Mouse (Mus musculus) c-Kit-negative CD71-positive TER-119-positive erythroid progenitor cells, embryonic 14.5 days (primary cell): Measurements from ENCODE around the gene Smad1.

Experiments
- DNase-seq: peaks from one replicate; pipeline ENCODE4 v3.0.0-alpha.2; 2013; ENCODE audit warnings: low read depth, low spot score

Gene Smad1

DNA sequence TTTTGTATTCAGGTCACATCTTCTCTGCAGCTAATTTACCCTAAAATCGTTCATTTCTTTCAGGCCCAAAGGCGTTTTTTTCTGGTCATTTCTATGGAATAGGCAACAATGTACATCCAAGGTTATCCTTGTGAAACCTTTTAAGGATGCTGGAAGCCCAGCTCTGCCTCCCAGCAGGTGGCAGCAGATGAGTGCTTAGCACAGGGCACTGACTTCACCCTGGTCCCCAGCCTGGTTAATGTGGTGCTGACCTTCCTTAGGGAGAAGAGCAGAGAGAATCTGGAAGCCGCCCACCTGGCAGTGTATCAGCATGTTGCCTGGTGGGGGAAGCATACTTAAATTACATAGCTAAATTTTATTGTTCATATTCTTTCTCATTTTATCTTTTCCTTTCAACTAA is 101.6 kb downstream of the Smad1 start:
- no peak for DNase-seq

DNA sequence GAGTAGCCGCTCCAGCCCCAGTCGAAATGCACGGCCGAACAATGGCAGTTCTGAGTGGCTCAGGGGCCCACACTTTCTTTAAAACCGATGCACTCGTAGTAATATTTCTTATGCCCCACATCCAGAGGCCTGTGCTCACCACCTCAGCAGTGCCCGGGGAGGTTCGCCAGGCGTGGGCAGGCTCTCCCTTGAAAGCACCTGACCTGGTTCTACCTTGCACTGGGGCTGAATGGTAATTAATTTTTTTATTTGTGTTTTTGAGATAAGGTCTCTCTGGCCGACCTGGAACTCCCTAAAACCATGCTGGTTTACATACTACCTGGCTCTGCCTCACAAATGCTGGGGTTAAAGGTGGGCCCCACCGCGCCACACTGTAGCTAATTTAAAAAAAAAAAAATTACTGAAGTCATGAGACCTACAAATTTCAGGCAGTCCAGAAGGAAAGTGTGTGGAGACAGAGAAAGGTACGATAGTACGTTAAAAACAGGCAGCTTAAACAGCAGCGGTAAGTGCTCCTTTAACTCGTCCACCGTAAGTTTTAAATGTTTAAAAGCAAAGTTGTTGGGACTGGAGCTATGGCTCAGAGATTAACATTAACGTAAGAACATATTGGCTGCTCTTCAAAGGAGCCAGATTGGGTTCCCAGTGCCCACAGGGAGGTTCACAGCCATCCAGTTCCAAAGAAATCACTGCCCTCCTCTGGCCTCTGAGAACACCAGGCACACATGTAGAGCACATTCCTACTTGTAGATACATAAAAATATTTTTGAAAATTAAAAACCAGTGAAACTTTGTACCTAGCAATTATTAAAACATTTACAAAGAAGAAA is 103.8 kb downstream of the Smad1 start:
- no peak for DNase-seq

DNA sequence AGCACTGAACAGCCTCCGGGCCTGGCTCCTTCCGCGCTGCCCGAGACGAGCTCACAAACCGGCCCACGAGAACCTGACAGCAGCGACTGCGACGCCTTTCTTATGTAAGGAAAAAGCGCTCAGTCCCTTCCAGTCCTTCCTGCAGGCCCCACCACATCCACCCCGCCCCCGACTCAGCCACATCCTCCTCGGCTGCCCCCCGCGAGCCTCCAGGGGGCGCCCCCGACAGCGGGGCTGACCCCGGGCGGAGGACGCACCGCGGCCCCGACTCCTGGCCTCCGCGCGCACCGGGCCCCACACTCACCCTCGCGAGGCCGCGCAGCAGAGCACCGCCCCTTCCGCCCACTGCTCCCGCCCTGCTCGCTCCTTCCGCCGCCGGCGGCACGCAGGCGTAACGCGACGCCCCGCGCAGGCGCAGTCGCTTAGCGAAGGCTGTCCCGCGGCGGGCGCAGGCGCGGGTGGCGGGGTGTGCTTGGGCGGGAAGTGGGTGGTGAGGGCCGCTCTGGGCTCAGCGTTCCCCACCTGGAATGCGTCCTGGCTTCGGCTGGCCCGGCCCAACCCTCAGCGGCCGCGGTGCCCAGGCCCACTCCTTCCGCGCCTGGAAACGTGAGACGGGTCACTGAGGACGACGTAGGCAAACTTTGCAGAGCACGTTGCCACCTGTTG is 104.6 kb downstream of the Smad1 start, which contains the start of gene Mmaa:
TSS of gene Mmaa (minus strand) at position 328 of the 666 bp plus-strand sequence.
- peak; percentile 83 for DNase-seq

DNA sequence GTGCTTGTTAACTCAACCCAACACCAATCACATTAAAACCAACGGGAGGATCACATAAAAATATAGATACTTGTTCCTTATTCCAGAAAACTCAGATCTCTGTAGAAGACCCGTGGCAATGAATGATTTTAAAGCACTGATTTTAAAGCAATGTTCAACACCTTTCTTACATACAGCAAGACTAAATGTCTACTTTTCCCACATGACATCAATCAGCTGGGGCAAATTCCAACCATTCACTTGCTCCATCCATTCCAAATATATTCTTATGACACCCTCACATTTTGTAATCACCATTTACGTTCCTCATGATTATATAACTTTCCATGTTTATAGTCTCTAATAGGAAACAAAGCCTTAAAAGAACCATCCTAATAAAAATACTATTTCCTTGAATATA is 105.5 kb downstream of the Smad1 start:
- no peak for DNase-seq

DNA sequence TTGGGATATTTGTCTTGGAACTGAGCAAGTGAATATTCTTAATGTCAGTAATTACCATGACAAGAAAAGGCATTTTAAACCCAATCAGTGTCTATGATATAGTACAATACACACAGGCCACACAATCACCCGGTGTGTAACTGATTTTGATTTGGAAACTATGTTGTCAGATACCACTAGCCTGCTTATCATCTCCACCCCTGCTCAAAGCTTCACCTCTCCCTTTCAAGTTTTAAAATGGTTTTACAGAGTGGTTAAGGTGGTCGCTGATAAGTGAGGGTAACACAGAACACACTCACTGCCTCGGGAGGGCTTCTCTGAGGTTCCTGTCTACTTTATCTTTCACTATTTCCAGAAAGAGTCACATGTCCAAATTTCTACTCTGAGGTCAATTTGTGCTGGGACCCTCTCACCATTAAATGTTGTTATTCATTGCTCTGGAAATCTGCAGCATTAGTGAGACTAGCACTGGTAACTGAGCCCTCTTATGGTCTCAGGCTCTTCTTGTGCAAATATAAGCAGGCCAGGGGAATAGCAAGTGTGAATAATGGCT is 106.5 kb downstream of the Smad1 start:
- no peak for DNase-seq

DNA sequence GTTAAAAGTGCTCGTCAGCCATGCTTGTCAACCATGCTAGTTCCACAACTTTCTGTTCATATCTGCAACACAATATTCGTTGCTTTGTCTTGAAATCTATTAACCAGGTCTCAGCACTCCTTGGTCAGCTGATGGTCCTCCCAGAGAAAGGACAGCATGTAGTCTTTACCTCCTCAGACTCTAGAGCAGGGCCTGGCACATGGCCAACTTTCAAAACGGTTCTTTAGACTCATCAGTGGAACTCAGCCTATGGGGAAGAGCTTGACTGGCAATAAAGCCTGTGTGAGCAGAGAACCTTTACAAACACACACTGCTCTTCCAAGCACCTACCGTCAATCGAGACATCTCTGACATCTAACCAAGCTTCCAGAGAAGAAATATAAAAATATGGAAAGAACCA is 109.7 kb downstream of the Smad1 start:
- no peak for DNase-seq

DNA sequence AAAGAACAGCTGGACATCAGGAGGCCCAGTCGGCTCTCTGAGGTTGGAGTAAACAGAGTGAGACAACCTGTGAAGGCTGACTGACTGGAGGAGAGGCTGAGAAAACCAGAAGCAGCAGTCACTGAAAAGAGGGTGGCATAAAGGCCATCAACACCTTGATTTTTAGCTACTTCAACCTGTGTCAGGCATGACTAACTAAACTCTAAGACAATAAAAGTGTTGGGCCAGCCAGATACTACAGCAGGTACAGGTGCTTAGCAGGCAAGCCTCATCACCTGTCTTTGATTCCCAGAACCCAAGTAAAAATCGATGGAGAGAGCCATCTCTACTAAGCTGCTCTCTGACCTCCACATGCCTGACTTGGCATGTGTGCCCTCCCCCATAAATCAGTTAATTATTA is 110.6 kb downstream of the Smad1 start:
- no peak for DNase-seq
